In genomic region chr4:94439159-94439836, GRCm38 (mm10) we compare ENCODE assay signal across 15 mouse cellular contexts.
DNase-seq lines count a peak whose midpoint lies in the region; ATAC-seq and TF ChIP-seq lines count a peak whose summit lies in the region.
"Had no signal": no experiment of that assay in that cellular context is flagged by ENCODE, and none has a peak within 500 bp of the region (broad histone marks: within the 10 kb centered on the region; RNA-seq: fewer than 3 reads in every experiment).

No protein-coding gene starts in this region.

- peak; percentile 93 for ATAC-seq in frontal cortex, adult (ENCODE audit: low TSS enrichment)
- ATAC-seq in erythroblast, adult 5-6 weeks (replicated peaks; ENCODE audit: low FRiP score, poor library complexity, severe bottlenecking): no peak

- intact Hi-C loops in left cerebral cortex, postnatal 36 days (cut with DNase I): no loop called here
- intact Hi-C loops in left cerebral cortex, postnatal 14 days (cut with DNase I): no loop called here
- intact Hi-C loops in left cerebral cortex, postnatal 4 days (cut with DNase I): no loop called here

- no peak for TF ChIP-seq CTCF in cerebellum, adult 2 months (IDR thresholded peaks at IDR 0.05; ENCODE audit: borderline replicate concordance, insufficient read depth, low read depth, low read length)

- no peak overlapping the region for H3K27ac ChIP-seq in cerebellum, adult 2 months (ENCODE audit: insufficient read depth, low read length)
- H3K27ac ChIP-seq: embryonic facial prominence, embryonic 10.5 days; heart, embryonic 13.5 days; limb, embryonic 13.5 days; midbrain, embryonic 12.5 days had no signal

- no peak overlapping the region for H3K4me3 ChIP-seq in cerebellum, adult 2 months (replicated peaks; ENCODE audit: insufficient read depth, low read depth, low read length)
- H3K4me3 ChIP-seq: embryonic facial prominence, embryonic 10.5 days; heart, embryonic 13.5 days; limb, embryonic 13.5 days; midbrain, embryonic 12.5 days had no signal

- TF ChIP-seq POLR2A in cerebellum, adult 2 months (IDR thresholded peaks at IDR 0.05; ENCODE audit: borderline replicate concordance, insufficient read depth, low read length): no peak

- H3K4me1 ChIP-seq in cerebellum, adult 2 months (ENCODE audit: control insufficient read depth, insufficient read depth, low read length): peaks cover 8% of the 10 kb centered on the region; the same call in 1 of the 2 replicates
- H3K4me1 ChIP-seq: embryonic facial prominence, embryonic 10.5 days; heart, embryonic 13.5 days; limb, embryonic 13.5 days; midbrain, embryonic 12.5 days had no signal

- DNase-seq in frontal cortex, postnatal 25 days (ENCODE audit: low spot score in 2 of 2): no peak
- peak; percentile 15 to 18 for DNase-seq in left cerebral cortex, postnatal 36 days (ENCODE audit: low spot score in 2 of 2)
- DNase-seq in left cerebral cortex, postnatal 14 days (ENCODE audit: low spot score in 2 of 2): no peak
- DNase-seq in cerebellum, adult 2 months: peak; percentile 78 to 83
- DNase-seq in left cerebral cortex, postnatal 4 days: peak; percentile 33
- DNase-seq in gastrocnemius, postnatal 25 days: no peak
- DNase-seq: adrenal gland, postnatal 14 days; heart, postnatal 4 days; lung, postnatal 36 days had no signal

- 8% methylated on average over 6 of the region's 6 CpGs for WGBS in cerebellum, adult 2 months

- H3K27me3 ChIP-seq in cerebellum, adult 2 months (ENCODE audit: control insufficient read depth, insufficient read depth, low read length): no peaks in the 10 kb centered on the region
- H3K27me3 ChIP-seq: heart, embryonic 13.5 days; limb, embryonic 13.5 days; midbrain, embryonic 12.5 days had no signal

Comparison
In these comparisons a context has a peak if more than half of its experiments do, and no peak if none do; other contexts are left out.
1. DNase-seq: peak in left cerebral cortex, postnatal 36 days (2 of 2), cerebellum, adult 2 months (2 of 2) and left cerebral cortex, postnatal 4 days (single experiment); none in frontal cortex, postnatal 25 days (0 of 2), left cerebral cortex, postnatal 14 days (0 of 2) and gastrocnemius, postnatal 25 days (single experiment).